Mouse (Mus musculus): ENCODE results near the gene Arid3b. TPM values are rescaled to one million over a fixed set of nuclear protein-coding genes. Genes with fewer than 3 reads are reported as not detected.

Arid3b gene
- polyA plus RNA-seq, 2 experiments = 7.8 to 8.5 TPM

GRCm38 (mm10) chr9:57764147-57764973 lies 72.2 kb downstream of the Arid3b start:
- H3K4me2 ChIP-seq (ENCODE audit: low read depth) = peak overlapping the region; percentile 87
- TF ChIP-seq CTCF (IDR thresholded peaks at IDR 0.05; ENCODE audit: low read depth) = peak; percentile 27; the same call in 1 of the 2 replicates
- TF ChIP-seq EP300 (IDR thresholded peaks at IDR 0.05; ENCODE audit: low read depth) = no peak
- peak overlapping the region; percentile 89 for H3K27ac ChIP-seq
- peak; percentile 36 for ATAC-seq (ENCODE audit: insufficient read depth)
- H3K36me3 ChIP-seq (replicated peaks; ENCODE audit: control insufficient read depth, insufficient read depth, low read depth) = peaks cover 31% of the 10 kb centered on the region
- no peaks in the 10 kb centered on the region for H3K9me3 ChIP-seq (ENCODE audit: control insufficient read depth, low read length)
- H3K9ac ChIP-seq (replicated peaks) = peak overlapping the region; percentile 99
- peak overlapping the region; percentile 87 to 88 for H3K4me3 ChIP-seq (ENCODE audit: insufficient read depth in 1 of 2, low read depth in 2 of 2, low read length in 2 of 2)
- no peaks in the 10 kb centered on the region for H3K27me3 ChIP-seq (ENCODE audit: control insufficient read depth, insufficient read depth, low read length)
- H3K4me1 ChIP-seq (replicated peaks; ENCODE audit: control insufficient read depth in 2 of 2, insufficient read depth in 2 of 2, low read length in 1 of 2) = peaks cover 51 to 54% of the 10 kb centered on the region in 2 experiments
- peak in 1 of 3 experiments; percentile 39 for DNase-seq (ENCODE audit: low read depth in 3 of 3, low spot score in 3 of 3)
- WGBS (ENCODE audit: insufficient replicate concordance) = under 1% methylated on average over 57 of the region's 57 CpGs

- peak overlapping the region; percentile 87 to 88 for H3K4me3 ChIP-seq (ENCODE audit: insufficient read depth in 1 of 2, low read depth in 2 of 2, low read length in 2 of 2)
- peak overlapping the region; percentile 99 for H3K9ac ChIP-seq (replicated peaks)
- H3K27me3 ChIP-seq (ENCODE audit: control insufficient read depth, insufficient read depth, low read length) = no peaks in the 10 kb centered on the region
- 32% methylated on average over 6 of the region's 6 CpGs for WGBS (ENCODE audit: insufficient replicate concordance)
- H3K4me2 ChIP-seq (ENCODE audit: low read depth) = peak overlapping the region; percentile 87
- peaks cover 48% of the 10 kb centered on the region for H3K36me3 ChIP-seq (replicated peaks; ENCODE audit: control insufficient read depth, insufficient read depth, low read depth)
- TF ChIP-seq EP300 (IDR thresholded peaks at IDR 0.05; ENCODE audit: low read depth) = no peak
- TF ChIP-seq CTCF (IDR thresholded peaks at IDR 0.05; ENCODE audit: low read depth) = peak; percentile 87
- peak overlapping the region; percentile 89 for H3K27ac ChIP-seq
- no peaks in the 10 kb centered on the region for H3K9me3 ChIP-seq (ENCODE audit: control insufficient read depth, low read length)
- peaks cover 57 to 62% of the 10 kb centered on the region in 2 experiments for H3K4me1 ChIP-seq (replicated peaks; ENCODE audit: control insufficient read depth in 2 of 2, insufficient read depth in 2 of 2, low read length in 1 of 2)
- ATAC-seq (ENCODE audit: insufficient read depth) (no peak), DNase-seq (ENCODE audit: low read depth in 3 of 3, low spot score in 3 of 3) (peak in 1 of 3 experiments; percentile 24)
Observed at GRCm38 (mm10) chr9:57762563-57762991, 74.0 kb downstream of the Arid3b start.

- Histone ChIP-seq H3K9ac (replicated peaks) (peak overlapping the region; percentile 99), H3K4me1 (replicated peaks; ENCODE audit: control insufficient read depth in 2 of 2, insufficient read depth in 2 of 2, low read length in 1 of 2) (peaks cover 57 to 62% of the 10 kb centered on the region in 2 experiments), H3K27me3 (ENCODE audit: control insufficient read depth, insufficient read depth, low read length) (no peaks in the 10 kb centered on the region), H3K36me3 (replicated peaks; ENCODE audit: control insufficient read depth, insufficient read depth, low read depth) (peaks cover 56% of the 10 kb centered on the region), H3K27ac (peak overlapping the region; percentile 89), H3K9me3 (ENCODE audit: control insufficient read depth, low read length) (no peaks in the 10 kb centered on the region), H3K4me2 (ENCODE audit: low read depth) (peak overlapping the region; percentile 87), H3K4me3 (ENCODE audit: insufficient read depth in 1 of 2, low read depth in 2 of 2, low read length in 2 of 2) (peak overlapping the region; percentile 87 to 88)
- no peak for ATAC-seq (ENCODE audit: insufficient read depth)
- TF ChIP-seq EP300 (IDR thresholded peaks at IDR 0.05; ENCODE audit: low read depth) (no peak), CTCF (IDR thresholded peaks at IDR 0.05; ENCODE audit: low read depth) (no peak)
- DNase-seq (ENCODE audit: low read depth in 3 of 3, low spot score in 3 of 3) = no peak
- WGBS (ENCODE audit: insufficient replicate concordance) = 90% methylated on average over 13 of the region's 13 CpGs
Observed at GRCm38 (mm10) chr9:57761563-57762551, 74.7 kb downstream of the Arid3b start.

- peak overlapping the region; percentile 63 for H3K4me2 ChIP-seq (ENCODE audit: low read depth)
Observed at GRCm38 (mm10) chr9:57760416-57761146, 76.0 kb downstream of the Arid3b start.

More at GRCm38 (mm10) chr9:57760416-57761146, 76.0 kb downstream of the Arid3b start:
- WGBS (ENCODE audit: insufficient replicate concordance) = 96% methylated on average over 24 of the region's 24 CpGs
- Histone ChIP-seq H3K4me3 (ENCODE audit: insufficient read depth in 1 of 2, low read depth in 2 of 2, low read length in 2 of 2) (peak overlapping the region in 1 of 2 experiments; percentile 12; a peak in 2 of 4 replicates), H3K9me3 (ENCODE audit: control insufficient read depth, low read length) (no peaks in the 10 kb centered on the region), H3K27ac (peak overlapping the region; percentile 90), H3K4me1 (replicated peaks; ENCODE audit: control insufficient read depth in 2 of 2, insufficient read depth in 2 of 2, low read length in 1 of 2) (peaks cover 48 to 54% of the 10 kb centered on the region in 2 experiments), H3K27me3 (ENCODE audit: control insufficient read depth, insufficient read depth, low read length) (no peaks in the 10 kb centered on the region), H3K9ac (replicated peaks) (peak overlapping the region; percentile 27), H3K36me3 (replicated peaks; ENCODE audit: control insufficient read depth, insufficient read depth, low read depth) (peaks cover 67% of the 10 kb centered on the region)
- TF ChIP-seq CTCF (IDR thresholded peaks at IDR 0.05; ENCODE audit: low read depth) = no peak
- DNase-seq (ENCODE audit: low read depth in 3 of 3, low spot score in 3 of 3) (no peak), ATAC-seq (ENCODE audit: insufficient read depth) (no peak)

Measured in liver, embryonic 14.5 days (tissue).